Mouse (Mus musculus): ENCODE results near the gene Ccl20.

Ccl20 gene

DNA sequence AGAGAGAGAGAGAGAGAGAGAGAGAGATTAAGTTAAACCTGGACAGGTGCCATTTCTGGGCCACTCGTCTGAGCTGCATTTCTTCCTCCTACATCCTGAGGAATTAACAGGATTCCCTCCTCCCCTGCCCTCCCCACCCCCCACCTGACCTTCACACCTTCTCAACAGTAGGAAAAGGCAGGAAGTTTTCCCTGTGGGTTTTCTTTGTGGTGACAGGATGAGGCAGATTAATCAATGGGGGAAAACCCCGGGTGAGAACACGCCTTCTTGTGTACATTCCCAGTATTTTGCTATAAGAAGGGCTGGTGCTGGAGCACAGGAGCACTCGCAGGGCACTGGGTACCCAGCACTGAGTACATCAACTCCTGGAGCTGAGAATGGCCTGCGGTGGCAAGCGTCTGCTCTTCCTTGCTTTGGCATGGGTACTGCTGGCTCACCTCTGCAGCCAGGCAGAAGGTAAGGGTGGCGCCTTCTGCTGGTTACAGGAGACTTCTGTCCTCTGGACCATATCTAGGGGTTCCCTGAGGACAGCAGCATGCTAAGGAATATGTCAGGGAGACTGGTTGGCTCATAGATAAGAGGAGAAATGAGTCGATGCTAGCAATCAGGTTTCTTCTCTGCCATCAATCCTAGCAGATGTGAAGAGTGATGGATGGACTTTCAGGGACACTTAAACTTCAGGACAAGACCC is at the start of gene Ccl20:
TSS of gene Ccl20 (plus strand) at position 320 of the 691 bp plus-strand sequence.
- no peak for DNase-seq (ENCODE audit: low read depth, low spot score)

DNA sequence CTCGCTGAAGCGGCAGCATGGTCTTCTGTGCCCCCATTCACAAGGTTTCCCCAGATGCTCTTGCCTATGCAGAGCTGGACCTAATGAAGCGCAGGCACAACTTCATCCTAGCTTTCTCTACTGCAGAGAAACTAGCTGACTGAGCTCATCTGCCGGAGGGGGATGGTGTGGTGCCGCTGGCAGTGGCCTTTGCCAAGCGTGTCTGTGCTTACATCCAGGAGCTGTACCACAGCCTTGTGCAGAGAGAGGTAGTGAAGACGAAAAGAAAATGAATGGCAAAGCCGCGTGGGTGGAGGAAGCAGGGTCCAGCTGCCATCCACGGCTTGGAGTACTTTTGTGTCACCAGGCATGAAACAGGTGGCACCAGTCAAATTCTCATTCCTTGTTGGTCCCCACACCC is 49.4 kb upstream of the Ccl20 start:
- DNase-seq (ENCODE audit: low read depth, low spot score) = no peak

DNA sequence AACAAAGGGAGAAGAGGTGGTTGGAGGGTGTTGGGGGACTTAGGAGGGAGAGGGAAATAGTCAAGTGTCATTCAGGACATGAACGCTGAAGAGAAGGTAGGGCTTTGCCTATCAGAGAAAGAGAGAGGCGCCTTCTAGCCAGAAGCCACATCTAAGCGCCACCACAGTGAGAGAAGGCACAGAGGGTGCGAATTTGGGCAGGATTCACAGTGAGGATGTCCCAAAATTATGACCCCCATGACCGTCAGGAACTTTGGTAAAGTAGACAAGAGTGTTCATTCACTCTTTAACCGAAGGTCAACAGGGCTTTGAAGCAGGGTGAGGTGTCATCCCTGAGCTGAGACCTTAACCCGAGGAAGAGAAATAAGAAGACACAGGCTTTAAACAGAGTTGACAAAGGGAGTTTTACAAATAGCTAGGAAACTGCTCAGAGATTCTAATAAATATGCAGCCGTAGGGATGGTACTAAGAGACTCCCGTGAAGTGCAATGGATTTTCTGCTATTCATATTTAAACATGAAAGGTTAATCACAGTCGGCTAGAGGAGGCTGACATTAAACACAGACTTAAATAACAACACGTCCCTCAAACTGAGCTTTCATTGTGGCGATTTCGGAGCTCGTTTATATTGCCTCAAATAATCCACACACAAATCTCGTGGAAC is 40.9 kb upstream of the Ccl20 start:
- no peak for DNase-seq (ENCODE audit: low read depth, low spot score)

GRCm38 (mm10) chr1:83076190-83076917 is 40.2 kb upstream of the Ccl20 start:
- DNase-seq (ENCODE audit: low read depth, low spot score) = peak; percentile 60

DNA sequence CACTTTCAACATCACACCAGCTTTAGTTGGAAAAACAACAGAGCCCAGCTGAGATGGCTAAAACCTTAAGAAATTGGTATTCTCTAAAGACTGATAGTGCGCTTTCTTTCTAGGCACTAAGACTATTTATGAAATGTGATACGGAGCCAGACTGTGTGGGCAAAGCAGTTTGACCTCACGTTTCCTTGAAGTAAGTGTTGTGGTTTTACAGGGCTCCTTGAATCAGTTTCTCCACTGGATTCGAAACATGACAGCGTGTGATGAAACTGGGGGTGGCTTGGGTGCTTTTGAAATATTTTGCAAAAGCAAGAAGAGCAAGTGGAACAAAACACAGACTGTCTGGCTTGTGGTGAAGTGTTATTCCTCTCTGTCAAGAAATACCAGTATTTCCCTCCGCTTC is 39.5 kb upstream of the Ccl20 start:
- no peak for DNase-seq (ENCODE audit: low read depth, low spot score)

DNA sequence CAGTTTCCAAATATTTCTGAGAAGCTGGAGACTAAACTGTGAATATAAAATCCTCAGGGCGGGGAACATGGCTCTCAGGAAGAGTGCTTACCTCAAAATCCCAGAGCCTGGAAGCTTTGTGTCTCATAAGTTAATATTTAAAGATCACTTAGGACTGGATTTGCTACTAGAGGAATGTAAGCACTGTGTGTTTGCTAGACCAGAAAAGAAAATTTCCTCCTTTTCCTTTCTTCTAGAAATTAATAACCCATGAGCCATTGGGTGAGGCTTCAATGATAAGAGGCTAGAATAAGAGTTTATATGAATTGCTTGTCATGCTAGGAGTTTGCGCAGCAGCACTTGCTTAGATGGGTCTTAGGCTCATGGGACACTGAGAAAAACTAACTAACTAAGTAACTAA is 31.8 kb upstream of the Ccl20 start:
- no peak for DNase-seq (ENCODE audit: low read depth, low spot score)

GRCm38 (mm10) chr1:83091268-83091667 is 25.3 kb upstream of the Ccl20 start:
- DNase-seq (ENCODE audit: low read depth, low spot score) = no peak

- no peak for DNase-seq (ENCODE audit: low read depth, low spot score)
These were observed 19.6 kb upstream of the Ccl20 start for GRCm38 (mm10) chr1:83096935-83097334.

DNA sequence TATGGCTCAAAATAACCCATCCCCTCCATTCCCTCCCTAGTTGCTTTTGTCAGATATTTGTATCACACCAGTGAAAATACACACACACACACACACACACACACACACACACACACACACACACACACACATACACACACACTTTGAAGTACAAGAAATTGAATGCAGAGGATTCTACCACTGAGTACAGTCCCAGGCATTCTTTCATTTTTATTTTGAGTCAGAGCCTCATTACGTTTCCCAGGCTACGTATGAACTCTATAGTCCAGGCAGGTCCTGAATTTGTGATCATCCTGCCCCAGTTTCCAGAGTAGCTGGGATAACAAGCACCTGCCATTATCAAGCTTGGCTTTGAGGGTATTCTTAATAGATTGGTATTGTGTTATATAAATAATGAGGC is 17.4 kb upstream of the Ccl20 start:
- DNase-seq (ENCODE audit: low read depth, low spot score) = no peak

DNA sequence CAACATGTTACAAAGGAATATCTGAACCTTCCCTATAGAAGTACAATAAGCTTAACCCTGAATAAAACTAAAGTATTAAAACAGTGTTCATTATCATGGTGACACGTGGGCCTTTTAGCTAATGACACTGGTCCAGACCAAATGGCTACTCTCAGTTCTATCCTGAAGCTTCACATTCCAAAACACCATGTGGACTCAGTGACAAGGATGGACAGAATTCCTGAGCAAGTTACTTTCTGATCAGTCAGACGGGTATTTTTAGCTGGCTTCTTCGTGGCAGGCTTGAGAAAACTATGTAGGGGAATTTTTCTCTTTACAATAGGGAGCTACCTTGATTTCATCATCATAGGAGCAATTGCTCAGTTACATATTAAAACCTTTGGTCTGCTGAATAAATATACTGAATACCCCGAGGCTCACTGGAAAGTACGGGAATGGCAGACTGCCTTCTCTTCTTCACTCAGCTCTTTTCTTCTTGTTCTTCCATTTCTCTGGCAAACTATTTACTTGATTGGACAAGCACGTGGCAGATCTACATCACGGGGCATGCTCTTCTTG is 16.9 kb upstream of the Ccl20 start:
- no peak for DNase-seq (ENCODE audit: low read depth, low spot score)

DNA sequence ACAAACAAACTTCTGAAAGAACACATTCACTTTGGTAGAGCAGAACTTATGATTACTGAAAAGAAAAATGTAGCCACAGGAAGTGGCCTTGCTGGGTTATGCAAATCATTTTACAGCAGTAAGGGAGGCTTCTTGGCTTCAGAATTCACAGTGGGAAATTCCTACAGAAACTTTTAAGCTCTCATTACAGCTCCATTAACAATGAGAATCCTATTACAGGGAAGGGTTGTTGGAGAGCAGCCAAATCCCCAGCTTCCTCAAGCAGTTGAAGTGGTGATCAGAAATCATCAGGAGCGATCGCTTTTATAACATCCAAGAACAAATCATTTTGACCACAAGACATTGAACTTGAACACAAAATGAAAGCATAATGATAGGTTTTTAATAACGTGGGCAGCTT is 14.7 kb upstream of the Ccl20 start:
- peak; percentile 29 for DNase-seq (ENCODE audit: low read depth, low spot score)

GRCm38 (mm10) chr1:83105464-83105863 is 11.1 kb upstream of the Ccl20 start:
- no peak for DNase-seq (ENCODE audit: low read depth, low spot score)

DNA sequence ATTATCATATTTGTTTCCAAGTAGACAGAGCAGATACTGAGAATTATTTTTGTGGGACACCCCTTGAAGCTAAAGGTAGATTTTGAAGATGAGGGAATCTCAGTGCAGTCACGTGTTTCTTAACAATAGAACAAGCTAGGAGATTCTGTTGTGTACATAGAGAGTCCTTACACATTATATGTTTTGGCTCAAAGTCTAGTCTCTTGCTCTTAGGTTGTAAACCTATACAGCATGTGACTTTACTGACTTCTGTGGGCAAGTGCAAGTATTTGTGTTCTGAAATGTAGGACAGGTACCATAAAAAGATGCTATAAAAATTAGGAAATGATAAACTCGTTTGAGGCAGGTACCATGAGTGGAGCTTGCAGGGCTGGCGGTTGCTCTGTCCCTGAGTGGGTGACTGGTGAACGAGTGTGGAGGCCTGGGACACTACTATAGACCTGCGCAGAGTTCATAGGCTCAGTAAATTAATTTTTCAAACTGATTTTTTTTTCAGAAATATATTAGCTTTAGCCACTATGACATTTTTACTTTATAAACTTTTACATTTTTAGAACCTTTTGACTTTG is 9.1 kb upstream of the Ccl20 start:
- DNase-seq (ENCODE audit: low read depth, low spot score) = no peak

- DNase-seq (ENCODE audit: low read depth, low spot score) = no peak
These were observed 5.6 kb upstream of the Ccl20 start for GRCm38 (mm10) chr1:83110992-83111391.

DNA sequence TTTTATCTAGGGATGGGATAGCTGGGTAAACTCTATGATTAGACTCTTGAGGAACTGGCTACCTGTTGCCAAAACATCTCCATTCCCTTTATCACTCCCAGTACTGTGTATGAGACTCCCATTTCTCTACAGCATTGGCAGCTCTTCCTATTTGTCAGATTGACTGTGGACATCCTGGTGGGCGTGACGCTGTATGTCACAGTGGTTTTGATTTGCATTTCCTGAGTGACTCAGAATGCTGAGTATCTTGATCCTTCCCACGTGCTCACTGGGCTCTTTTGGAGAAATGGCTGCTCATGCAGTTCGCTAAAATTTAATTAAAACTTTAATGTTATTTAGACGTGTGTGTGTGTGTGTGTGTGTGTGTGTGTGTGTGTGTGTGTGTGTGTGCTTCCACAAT is 4.8 kb upstream of the Ccl20 start:
- no peak for DNase-seq (ENCODE audit: low read depth, low spot score)

- DNase-seq (ENCODE audit: low read depth, low spot score) = no peak
These were observed 651 bp downstream of the Ccl20 start for GRCm38 (mm10) chr1:83117217-83117616.

- no peak for DNase-seq (ENCODE audit: low read depth, low spot score)
These were observed 1.1 kb downstream of the Ccl20 start for GRCm38 (mm10) chr1:83117661-83118060.

DNA sequence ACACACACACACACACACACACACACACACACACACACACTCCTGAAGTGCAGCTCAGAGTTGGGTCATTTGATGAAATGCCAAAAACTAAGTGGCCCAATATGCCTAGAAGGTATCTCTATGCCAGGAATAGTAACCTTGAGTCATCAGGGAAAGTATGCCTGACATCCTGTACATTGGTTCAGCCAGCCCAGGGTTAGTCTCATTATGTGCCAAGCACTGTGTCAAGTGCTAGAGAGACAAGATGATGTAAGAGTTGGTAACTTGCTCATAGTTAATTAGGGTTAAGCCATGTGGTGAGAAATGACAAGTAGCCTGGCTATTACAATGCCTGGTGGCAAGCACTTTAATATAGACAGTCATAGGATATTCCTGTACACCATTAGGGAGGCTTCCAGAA is 3.3 kb downstream of the Ccl20 start:
- no peak for DNase-seq (ENCODE audit: low read depth, low spot score)

- no peak for DNase-seq (ENCODE audit: low read depth, low spot score)
These were observed 3.7 kb downstream of the Ccl20 start for GRCm38 (mm10) chr1:83120312-83120711.

DNA sequence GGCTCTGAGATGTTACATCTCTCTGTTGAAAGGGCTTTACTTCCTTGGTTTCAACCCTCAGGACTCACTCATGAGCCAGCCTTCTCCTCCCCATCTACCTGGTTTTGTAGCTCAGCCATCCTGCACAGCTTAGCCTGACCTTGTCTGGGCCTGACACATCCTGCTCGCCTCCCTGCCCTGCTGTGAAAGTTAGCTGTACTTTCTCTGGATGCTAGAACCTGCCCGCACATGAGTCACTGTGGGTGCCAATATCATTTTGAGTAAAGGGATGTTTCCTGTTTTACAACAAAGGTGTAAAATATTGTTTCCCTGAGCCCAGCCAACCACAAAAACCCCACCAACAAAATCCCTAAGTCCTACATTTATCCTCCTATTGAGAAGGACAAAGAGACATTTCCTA is 6.6 kb downstream of the Ccl20 start:
- DNase-seq (ENCODE audit: low read depth, low spot score) = no peak

DNA sequence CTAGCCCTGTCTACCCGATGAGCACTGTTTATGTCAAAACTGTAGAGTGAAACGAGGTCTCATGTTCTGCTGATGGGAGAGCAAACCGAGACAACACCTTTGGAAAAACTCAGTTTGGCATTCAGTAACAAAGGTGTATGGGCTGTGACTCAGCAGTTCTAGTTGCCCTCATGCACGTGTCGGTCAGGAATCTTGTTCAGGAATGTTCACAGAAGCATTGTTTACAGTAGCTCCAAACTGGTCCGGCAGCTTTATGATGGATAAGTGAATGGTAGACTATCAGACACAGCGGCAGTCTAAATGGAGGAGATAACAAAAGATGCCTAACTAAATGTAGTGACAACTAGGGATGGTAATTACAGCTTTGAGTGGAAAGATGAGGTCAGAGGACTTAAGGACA is 19.3 kb downstream of the Ccl20 start:
- DNase-seq (ENCODE audit: low read depth, low spot score) = no peak

DNA sequence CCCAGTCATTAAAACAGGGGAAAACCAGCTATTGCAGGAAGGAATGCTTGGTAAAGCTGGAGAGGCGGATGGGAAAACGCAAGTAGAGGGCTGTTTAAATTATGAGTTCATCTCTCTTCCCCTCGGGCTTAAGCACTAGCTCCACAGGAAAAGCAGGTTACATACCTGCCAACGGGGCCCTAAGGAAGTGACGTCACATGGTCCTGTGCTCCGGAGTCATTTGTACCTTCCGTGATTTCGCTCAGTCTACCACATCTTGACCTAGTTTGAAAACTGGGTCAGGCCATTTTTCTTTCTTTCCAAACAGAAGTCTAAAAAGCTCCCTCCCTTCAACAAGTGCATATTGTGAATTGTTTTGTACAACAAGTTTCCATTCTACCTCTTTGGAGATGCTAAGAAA is 21.3 kb downstream of the Ccl20 start:
- DNase-seq (ENCODE audit: low read depth, low spot score) = no peak

Data from forelimb bud, embryonic 11.5 days (tissue).